Mouse (Mus musculus): ENCODE data around the gene Tmem51. TPM values are rescaled to one million over a fixed set of nuclear protein-coding genes. Genes with fewer than 3 reads are reported as not detected.

The Tmem51 gene
- polyA plus RNA-seq, 1 experiment, result 9.6 TPM

DNA sequence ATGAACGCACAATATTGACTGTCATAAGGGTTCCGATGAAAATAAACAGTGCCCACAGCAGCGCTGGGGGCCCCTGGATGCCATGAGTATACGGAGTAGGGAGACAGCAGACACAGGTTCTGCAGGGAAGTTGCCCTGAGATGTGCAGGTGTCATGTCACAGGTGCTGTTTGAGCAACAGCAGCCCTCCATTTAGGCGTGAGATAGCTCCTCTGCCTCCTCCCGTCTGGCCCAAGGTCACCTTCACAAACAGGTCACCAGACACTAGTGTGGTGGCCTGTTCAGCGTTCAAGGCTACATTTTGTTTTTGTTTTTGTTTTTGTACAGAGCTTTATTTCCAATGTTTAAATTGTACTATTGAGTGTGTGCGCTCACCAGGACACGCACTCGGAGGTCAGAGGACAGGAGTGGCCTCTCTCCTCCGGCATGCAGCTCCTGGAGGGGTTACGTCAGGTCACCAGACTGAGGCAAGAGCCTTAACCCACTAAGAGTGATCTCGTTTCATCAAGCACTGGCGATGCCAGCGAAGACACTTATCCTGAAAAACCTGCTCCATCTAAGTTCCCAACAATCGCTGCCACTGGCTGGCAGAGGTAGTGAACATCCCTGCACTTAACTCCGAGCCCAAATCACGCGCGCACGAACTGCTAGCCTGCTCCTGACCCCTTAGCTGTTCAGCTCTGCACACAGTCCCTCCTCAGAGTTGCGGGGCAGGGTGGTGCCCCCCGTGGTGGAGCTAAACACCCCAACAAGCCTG is 22.4 kb downstream of the Tmem51 start:
- Histone ChIP-seq H3K4me1 (replicated peaks; ENCODE audit: control insufficient read depth, insufficient read depth, low read length) (no peaks in the 10 kb centered on the region), H3K36me3 (ENCODE audit: control insufficient read depth, insufficient read depth, low read length) (no peaks in the 10 kb centered on the region), H3K4me3 (ENCODE audit: control insufficient read depth, insufficient read depth, low read length) (no peak overlapping the region), H3K27me3 (ENCODE audit: control insufficient read depth, insufficient read depth, low read length) (no peaks in the 10 kb centered on the region), H3K27ac (ENCODE audit: control insufficient read depth, insufficient read depth, low read length) (no peak overlapping the region)
- 94% methylated on average over 23 of the region's 23 CpGs for WGBS
- TF ChIP-seq POLR2A (IDR thresholded peaks at IDR 0.05; ENCODE audit: control insufficient read depth, extremely low read depth, insufficient read depth, low read length, poor library complexity), result no peak
- no peak for TF ChIP-seq CTCF (IDR thresholded peaks at IDR 0.05; ENCODE audit: borderline replicate concordance, control insufficient read depth, extremely low read depth, insufficient read depth, low read length, poor library complexity)
- no peak for DNase-seq

DNA sequence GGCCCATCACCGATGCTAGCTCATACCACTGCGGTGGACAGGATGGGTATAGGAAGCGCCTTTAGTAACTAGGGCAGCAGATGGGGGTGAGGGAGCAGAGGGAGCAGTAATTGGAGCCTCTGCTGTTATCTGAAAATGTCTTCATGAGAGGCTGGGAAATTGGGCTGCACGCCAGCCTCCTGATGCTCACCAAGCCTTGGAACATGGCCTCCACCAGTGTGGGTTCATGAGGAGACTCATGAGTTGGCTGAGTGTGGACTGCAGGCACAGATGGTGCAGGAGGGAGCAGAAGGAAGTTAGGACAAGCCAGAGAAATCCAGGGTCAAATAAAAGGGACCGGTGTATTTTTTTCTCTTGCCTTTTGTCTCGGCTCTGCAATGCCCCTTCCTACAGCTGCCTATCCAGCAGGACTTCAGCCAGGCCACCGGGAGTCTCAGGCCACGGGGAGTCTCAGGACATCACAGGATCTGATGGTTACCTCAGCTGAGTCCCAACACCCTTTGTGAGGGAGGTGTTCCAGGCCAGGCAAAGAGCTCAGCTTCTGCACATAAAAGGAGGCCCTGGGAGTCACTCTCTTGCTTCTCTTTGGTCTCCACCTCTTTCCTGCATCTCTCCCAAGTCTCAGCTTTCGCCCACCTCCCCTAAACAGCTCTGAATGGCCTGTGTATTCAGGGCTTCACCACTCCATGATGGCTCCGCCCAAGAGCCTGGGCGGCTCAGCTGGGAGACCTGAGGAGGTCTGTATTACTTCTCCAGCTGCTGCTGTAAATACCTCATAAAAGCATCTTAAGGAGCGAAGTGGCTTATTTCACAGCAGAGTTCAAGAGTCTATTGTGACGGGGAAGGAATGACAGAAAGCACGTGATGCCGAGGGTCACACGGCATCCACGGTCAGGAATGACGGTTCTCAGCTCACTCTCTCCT is 23.4 kb downstream of the Tmem51 start:
- Histone ChIP-seq H3K36me3 (ENCODE audit: control insufficient read depth, insufficient read depth, low read length) (no peaks in the 10 kb centered on the region), H3K4me1 (replicated peaks; ENCODE audit: control insufficient read depth, insufficient read depth, low read length) (no peaks in the 10 kb centered on the region), H3K27ac (ENCODE audit: control insufficient read depth, insufficient read depth, low read length) (no peak overlapping the region), H3K4me3 (ENCODE audit: control insufficient read depth, insufficient read depth, low read length) (no peak overlapping the region), H3K27me3 (ENCODE audit: control insufficient read depth, insufficient read depth, low read length) (no peaks in the 10 kb centered on the region)
- 93% methylated on average over 18 of the region's 18 CpGs for WGBS
- no peak for DNase-seq
- no peak for TF ChIP-seq POLR2A (IDR thresholded peaks at IDR 0.05; ENCODE audit: control insufficient read depth, extremely low read depth, insufficient read depth, low read length, poor library complexity)
- no peak for TF ChIP-seq CTCF (IDR thresholded peaks at IDR 0.05; ENCODE audit: borderline replicate concordance, control insufficient read depth, extremely low read depth, insufficient read depth, low read length, poor library complexity)

DNA sequence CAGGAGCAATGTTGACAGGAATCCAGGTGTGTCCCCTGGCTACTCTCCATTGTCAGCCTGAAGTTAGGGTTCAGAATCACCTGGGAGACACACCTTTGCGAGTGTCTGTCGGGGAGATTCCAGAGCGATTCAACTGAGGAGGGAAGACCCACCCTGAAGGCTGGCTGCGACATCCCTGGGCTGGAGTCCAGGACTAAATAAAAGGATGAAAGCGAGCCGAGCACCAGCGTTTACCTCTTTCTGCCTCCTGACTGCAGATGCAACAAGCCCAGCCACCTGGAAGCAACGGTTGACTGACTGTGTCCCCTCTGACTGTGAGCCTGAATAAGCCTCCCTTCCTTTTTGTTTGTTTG is 24.3 kb downstream of the Tmem51 start:
- H3K4me3 ChIP-seq (ENCODE audit: control insufficient read depth, insufficient read depth, low read length), result no peak overlapping the region
- H3K4me1 ChIP-seq (replicated peaks; ENCODE audit: control insufficient read depth, insufficient read depth, low read length), result no peaks in the 10 kb centered on the region
- H3K27ac ChIP-seq (ENCODE audit: control insufficient read depth, insufficient read depth, low read length), result no peak overlapping the region
- H3K36me3 ChIP-seq (ENCODE audit: control insufficient read depth, insufficient read depth, low read length), result no peaks in the 10 kb centered on the region
- no peak for TF ChIP-seq CTCF (IDR thresholded peaks at IDR 0.05; ENCODE audit: borderline replicate concordance, control insufficient read depth, extremely low read depth, insufficient read depth, low read length, poor library complexity)
- no peak for TF ChIP-seq POLR2A (IDR thresholded peaks at IDR 0.05; ENCODE audit: control insufficient read depth, extremely low read depth, insufficient read depth, low read length, poor library complexity)
- WGBS, result 90% methylated on average over 8 of the region's 8 CpGs
- no peak for DNase-seq
- H3K27me3 ChIP-seq (ENCODE audit: control insufficient read depth, insufficient read depth, low read length), result no peaks in the 10 kb centered on the region

DNA sequence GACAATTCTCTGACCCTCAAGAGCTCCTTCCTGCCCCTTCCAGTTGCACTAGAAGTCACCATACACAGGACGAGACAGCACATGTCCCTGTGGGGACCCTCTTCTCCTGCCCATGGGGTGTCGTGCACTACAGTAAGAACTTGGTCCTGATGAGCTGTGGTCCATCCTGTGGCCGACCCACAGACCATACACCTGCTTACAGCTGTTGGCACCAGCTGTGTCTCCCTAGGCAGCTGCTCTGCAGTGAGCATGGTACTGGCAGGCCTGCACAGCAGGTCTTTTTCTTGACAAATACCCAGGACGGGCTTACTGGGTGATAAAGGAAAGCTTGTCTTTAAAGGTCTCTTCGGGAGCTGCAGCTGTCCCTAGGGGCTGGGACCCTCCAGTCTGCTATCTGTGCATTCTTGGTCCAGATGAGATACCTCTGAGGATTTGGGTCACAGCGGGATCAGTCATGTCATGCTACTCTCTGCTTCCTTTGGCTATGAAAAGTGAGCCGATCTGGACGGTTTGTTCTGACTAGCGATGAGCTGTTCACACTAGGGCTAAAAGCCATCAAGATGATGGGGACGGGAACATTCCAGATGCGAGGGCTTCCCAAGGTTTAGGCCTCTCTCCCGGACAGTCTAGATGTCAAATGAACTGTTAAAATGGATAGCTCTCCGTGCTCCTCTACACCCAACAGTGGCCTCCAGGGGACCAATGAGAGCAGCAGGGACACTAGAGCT is 24.8 kb downstream of the Tmem51 start:
- no peak overlapping the region for H3K27ac ChIP-seq (ENCODE audit: control insufficient read depth, insufficient read depth, low read length)
- no peak overlapping the region for H3K4me3 ChIP-seq (ENCODE audit: control insufficient read depth, insufficient read depth, low read length)
- WGBS, result 88% methylated on average over 13 of the region's 13 CpGs
- no peaks in the 10 kb centered on the region for H3K4me1 ChIP-seq (replicated peaks; ENCODE audit: control insufficient read depth, insufficient read depth, low read length)
- no peak for DNase-seq
- TF ChIP-seq POLR2A (IDR thresholded peaks at IDR 0.05; ENCODE audit: control insufficient read depth, extremely low read depth, insufficient read depth, low read length, poor library complexity) (no peak), CTCF (IDR thresholded peaks at IDR 0.05; ENCODE audit: borderline replicate concordance, control insufficient read depth, extremely low read depth, insufficient read depth, low read length, poor library complexity) (no peak)
- H3K36me3 ChIP-seq (ENCODE audit: control insufficient read depth, insufficient read depth, low read length), result no peaks in the 10 kb centered on the region
- no peaks in the 10 kb centered on the region for H3K27me3 ChIP-seq (ENCODE audit: control insufficient read depth, insufficient read depth, low read length)

DNA sequence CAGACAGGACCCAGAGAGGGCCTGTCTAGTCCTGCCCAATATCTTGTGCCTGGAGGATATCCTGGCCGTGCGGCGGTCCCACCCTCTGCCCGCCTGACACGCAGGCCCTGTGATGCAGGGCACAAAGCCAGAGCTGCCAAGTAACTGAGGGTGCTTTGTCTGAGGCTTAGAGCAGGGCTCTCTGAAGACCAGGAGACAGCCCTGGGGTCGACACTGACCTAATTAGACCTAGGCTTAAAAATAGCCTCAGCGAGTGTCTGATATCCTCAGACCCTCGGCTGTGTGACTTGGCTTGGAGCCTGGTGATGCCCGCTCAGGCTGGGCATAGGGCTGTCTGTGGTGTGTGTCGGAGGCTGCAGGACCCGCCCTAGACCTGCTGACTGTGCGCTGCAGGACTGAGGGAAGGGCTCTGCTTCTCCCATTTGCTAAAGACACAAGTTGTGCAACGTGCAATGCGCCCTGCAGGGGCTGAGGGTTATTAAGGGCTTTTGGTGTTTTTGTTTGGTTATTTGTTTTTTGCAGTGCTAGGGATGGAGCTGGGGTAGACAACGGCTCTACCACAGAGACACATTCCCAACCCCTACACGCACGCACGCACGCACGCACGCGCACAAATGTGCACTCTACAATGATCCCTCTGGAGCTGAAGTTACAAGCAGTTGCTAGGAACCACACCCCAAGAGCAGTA is 26.4 kb downstream of the Tmem51 start:
- Histone ChIP-seq H3K4me1 (replicated peaks; ENCODE audit: control insufficient read depth, insufficient read depth, low read length) (no peaks in the 10 kb centered on the region), H3K4me3 (ENCODE audit: control insufficient read depth, insufficient read depth, low read length) (no peak overlapping the region), H3K27ac (ENCODE audit: control insufficient read depth, insufficient read depth, low read length) (no peak overlapping the region), H3K27me3 (ENCODE audit: control insufficient read depth, insufficient read depth, low read length) (no peaks in the 10 kb centered on the region), H3K36me3 (ENCODE audit: control insufficient read depth, insufficient read depth, low read length) (no peaks in the 10 kb centered on the region)
- no peak for DNase-seq
- TF ChIP-seq CTCF (IDR thresholded peaks at IDR 0.05; ENCODE audit: borderline replicate concordance, control insufficient read depth, extremely low read depth, insufficient read depth, low read length, poor library complexity) (no peak), POLR2A (IDR thresholded peaks at IDR 0.05; ENCODE audit: control insufficient read depth, extremely low read depth, insufficient read depth, low read length, poor library complexity) (no peak)
- WGBS, result 95% methylated on average over 22 of the region's 22 CpGs

DNA sequence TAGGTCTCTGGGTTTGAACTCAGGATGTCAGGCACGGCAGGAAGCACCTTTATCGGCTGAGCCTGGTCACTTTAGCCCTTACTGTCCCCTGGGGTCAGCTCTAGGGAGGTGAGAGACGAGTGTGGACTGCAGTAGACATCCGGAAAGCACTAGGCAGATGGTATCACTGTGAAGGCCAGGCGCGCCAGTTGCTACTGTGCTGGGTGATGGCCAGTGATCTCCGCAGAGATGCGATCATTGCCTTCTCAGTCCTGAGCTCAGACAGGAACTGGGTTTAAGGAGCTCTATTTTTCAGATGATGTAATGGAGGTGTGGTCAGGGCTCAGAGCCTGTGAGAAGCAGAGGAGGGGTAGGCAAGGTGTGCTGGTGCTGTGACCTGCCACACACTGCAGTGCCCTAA is 28.5 kb downstream of the Tmem51 start:
- no peaks in the 10 kb centered on the region for H3K27me3 ChIP-seq (ENCODE audit: control insufficient read depth, insufficient read depth, low read length)
- H3K27ac ChIP-seq (ENCODE audit: control insufficient read depth, insufficient read depth, low read length), result no peak overlapping the region
- 94% methylated on average over 8 of the region's 8 CpGs for WGBS
- no peak overlapping the region for H3K4me3 ChIP-seq (ENCODE audit: control insufficient read depth, insufficient read depth, low read length)
- no peaks in the 10 kb centered on the region for H3K4me1 ChIP-seq (replicated peaks; ENCODE audit: control insufficient read depth, insufficient read depth, low read length)
- TF ChIP-seq POLR2A (IDR thresholded peaks at IDR 0.05; ENCODE audit: control insufficient read depth, extremely low read depth, insufficient read depth, low read length, poor library complexity) (no peak), CTCF (IDR thresholded peaks at IDR 0.05; ENCODE audit: borderline replicate concordance, control insufficient read depth, extremely low read depth, insufficient read depth, low read length, poor library complexity) (no peak)
- H3K36me3 ChIP-seq (ENCODE audit: control insufficient read depth, insufficient read depth, low read length), result no peaks in the 10 kb centered on the region
- no peak for DNase-seq

Data from thymus, adult 2 months (tissue).